ENCODE assay signal across 7 mouse cellular contexts in the genomic region with DNA sequence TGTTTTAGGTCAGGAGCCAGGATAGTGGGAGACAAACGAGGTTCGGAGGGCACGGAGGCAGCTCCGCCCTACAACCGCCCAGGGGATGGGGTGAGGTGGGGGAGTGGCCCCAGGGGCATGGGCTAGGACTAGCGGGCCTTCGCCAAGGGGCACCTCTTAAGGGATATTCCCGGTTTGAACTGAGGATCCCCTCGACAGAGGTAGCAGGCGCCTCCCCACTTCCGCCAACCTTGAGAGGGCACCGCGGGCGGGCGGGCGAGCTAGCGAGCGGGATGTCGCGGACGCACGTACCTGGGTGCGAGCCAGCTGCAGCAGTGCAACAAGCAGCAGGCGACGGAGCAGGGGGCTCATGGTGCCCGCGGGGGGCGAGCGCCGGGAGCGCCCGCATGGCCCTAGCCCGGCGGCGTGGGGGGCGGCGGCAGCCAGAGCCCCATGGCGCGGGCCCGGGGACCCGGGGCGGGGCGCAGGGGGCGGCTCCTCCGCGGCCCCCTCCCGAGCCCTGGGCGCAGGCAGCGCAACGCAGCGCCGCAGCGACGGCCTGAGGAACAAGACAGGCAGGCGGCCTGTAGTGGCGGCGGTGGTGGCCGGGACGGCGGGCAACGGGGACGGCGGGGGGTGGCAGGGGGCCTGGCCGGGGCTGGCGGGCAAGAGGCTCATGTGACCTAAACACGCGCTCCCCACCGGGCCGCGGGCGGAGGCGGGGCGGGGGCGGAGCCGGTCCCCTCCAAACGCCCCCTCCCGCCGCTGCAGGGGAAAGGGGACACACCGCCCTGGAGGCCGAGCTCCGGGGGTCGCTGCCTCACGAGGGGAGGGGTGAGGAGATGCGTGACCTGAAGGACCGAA. TPM values are rescaled to one million over a fixed set of nuclear protein-coding genes. Genes with fewer than 3 reads are reported as not detected.
DNase-seq lines count a peak whose midpoint lies in the region; ATAC-seq and TF ChIP-seq lines count a peak whose summit lies in the region.

A gene (minus strand): TSS at position 591 of the 843 bp plus-strand sequence.

- H3K9ac ChIP-seq in hindbrain, embryonic 15.5 days, result peak within 1 kb of the TSS; percentile 89

- H3K36me3 ChIP-seq in hindbrain, embryonic 15.5 days, result peaks cover 10% of the 10 kb centered on the region; the same call in 1 of the 2 replicates

- no peak for TF ChIP-seq CTCF in gastrocnemius, adult 2 months (IDR thresholded peaks at IDR 0.05)

- peak within 1 kb of the TSS; percentile 78 for H3K4me3 ChIP-seq in gastrocnemius, adult 2 months
- peak within 1 kb of the TSS; percentile 73 for H3K4me3 ChIP-seq in hindbrain, embryonic 15.5 days

- H3K4me2 ChIP-seq in hindbrain, embryonic 15.5 days, result peak within 1 kb of the TSS; percentile 86

- H3K27ac ChIP-seq in gastrocnemius, adult 2 months, result peak within 1 kb of the TSS; percentile 91
- H3K27ac ChIP-seq in hindbrain, embryonic 15.5 days (replicated peaks), result peak within 1 kb of the TSS; percentile 83

- no peaks in the 10 kb centered on the region for H3K9me3 ChIP-seq in hindbrain, embryonic 15.5 days

- peak; percentile 47 for ATAC-seq in hindbrain, embryonic 15.5 days (ENCODE audit: low FRiP score, low read depth)
- ATAC-seq in megakaryocyte progenitor cell, adult 5-6 weeks (replicated peaks; ENCODE audit: poor library complexity), result peak; percentile 42

- WGBS in hindbrain, embryonic 15.5 days, result under 1% methylated on average over 69 of the region's 85 CpGs

- H3K4me1 ChIP-seq in hindbrain, embryonic 15.5 days (replicated peaks), result peaks cover 30% of the 10 kb centered on the region

- H3K27me3 ChIP-seq in hindbrain, embryonic 15.5 days, result no peaks in the 10 kb centered on the region

- intact Hi-C loops in gastrocnemius, adult 2 months (cut with DNase I), result no loop called here
- intact Hi-C loops in left cerebral cortex, postnatal 36 days (cut with DNase I), result no loop called here

- peak; percentile 58 for DNase-seq in ZHBTc4 (ENCODE audit: low read depth, low spot score)
- DNase-seq in cerebellum, postnatal 10 days, result peak; percentile 79 to 86
- DNase-seq in gastrocnemius, adult 2 months, result peak; percentile 88
- DNase-seq in left cerebral cortex, postnatal 36 days (ENCODE audit: low spot score in 2 of 2), result peak; percentile 66 to 78
- DNase-seq in spleen, postnatal 10 days (ENCODE audit: low spot score in 2 of 2), result peak; percentile 66 to 70

RNA-seq across cellular contexts. Expression of the gene that starts here (rescaled TPM):
- total RNA-seq in gastrocnemius, adult 2 months (2021), result 100 to 1,000 TPM; 142 to 219 TPM
- polyA plus RNA-seq in hindbrain, embryonic 15.5 days (2015; fragmentation: Nextera tagmentation; extraction: Ambion mirVana), result 63.9 and 67.5 TPM in 2 replicates
- total RNA-seq in left cerebral cortex, postnatal 36 days (2021), result 100 to 1,000 TPM in 1 of 2 experiments, 10 to 100 TPM in 1; 88.0 to 104 TPM
- 30.4 and 33.1 TPM in 2 replicates for total RNA-seq in megakaryocyte progenitor cell, adult 5-6 weeks (2015)
- total RNA-seq in megakaryocyte progenitor cell, adult 5-6 weeks (2017), result 11.6 and 13.6 TPM in 2 replicates

Comparison
In these comparisons a context has a peak if more than half of its experiments do, and no peak if none do; other contexts are left out.
1. Peak in every context shown above with its lines: DNase-seq, ATAC-seq, H3K4me3 ChIP-seq and H3K27ac ChIP-seq.